Mouse (Mus musculus): ENCODE data around the gene Basp1. TPM values are rescaled to one million over a fixed set of nuclear protein-coding genes. Genes with fewer than 3 reads are reported as not detected.

Gene Basp1
- total and polyA plus RNA-seq, 2 experiments from 2014 or later: 513 to 1,218 TPM

DNA sequence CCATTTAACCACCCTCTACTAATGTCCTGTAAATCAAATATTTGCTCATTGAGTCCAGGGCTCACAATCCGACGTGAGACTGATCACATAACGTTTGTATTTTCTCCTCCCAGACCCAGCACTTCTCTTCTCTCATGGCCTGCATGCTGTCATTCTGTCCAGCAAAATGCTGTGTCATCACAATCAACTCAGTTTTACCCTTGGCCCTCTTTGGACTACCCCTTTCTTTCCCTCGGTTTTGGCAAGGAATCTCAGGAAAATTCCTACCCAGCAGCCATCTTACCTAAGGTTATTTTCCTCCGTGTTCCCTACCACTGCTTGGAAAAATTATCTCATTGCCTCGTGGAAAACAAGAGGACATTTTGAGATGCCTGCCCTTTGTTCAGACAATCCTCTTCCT is 60.1 kb downstream of the Basp1 start:
- DNase-seq: no peak
- H3K4me2 ChIP-seq (ENCODE audit: low read depth): no peak overlapping the region
- no peak overlapping the region for H3K9ac ChIP-seq
- H3K4me1 ChIP-seq (ENCODE audit: insufficient read depth): no peaks in the 10 kb centered on the region
- TF ChIP-seq CTCF (IDR thresholded peaks at IDR 0.05; ENCODE audit: low read depth): no peak
- H3K9me3 ChIP-seq (ENCODE audit: low read length): no peaks in the 10 kb centered on the region
- no peak overlapping the region for H3K4me3 ChIP-seq (ENCODE audit: low read depth, low read length)
- no peak for ATAC-seq
- no peaks in the 10 kb centered on the region for H3K36me3 ChIP-seq (ENCODE audit: insufficient read depth)
- WGBS: 88% methylated on average over 6 of the region's 6 CpGs
- no peak overlapping the region for H3K27ac ChIP-seq (ENCODE audit: low read depth, low read length)
- no peaks in the 10 kb centered on the region for H3K27me3 ChIP-seq (ENCODE audit: insufficient read depth, low read length)

DNA sequence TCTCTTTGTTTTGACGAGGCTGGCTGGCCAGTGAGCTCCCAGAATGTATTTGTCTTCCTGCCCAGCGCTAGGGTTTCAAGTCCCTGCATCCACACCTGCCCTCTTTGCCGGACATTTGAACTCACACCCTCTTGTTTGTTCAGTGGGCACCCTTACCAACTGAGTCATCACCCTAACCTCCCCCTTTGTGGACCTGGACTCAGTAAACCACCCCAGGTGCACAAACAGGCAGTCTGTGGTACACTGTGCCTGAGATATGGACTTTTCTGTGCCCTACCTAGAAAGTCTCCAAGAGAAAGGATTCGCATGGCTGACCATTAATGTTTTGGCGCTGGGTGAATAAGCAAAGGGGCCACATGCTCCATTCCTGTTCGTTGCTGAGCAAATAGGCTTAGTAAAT is 70.3 kb downstream of the Basp1 start:
- Histone ChIP-seq H3K4me1 (ENCODE audit: insufficient read depth) (no peaks in the 10 kb centered on the region), H3K9ac (no peak overlapping the region), H3K4me2 (ENCODE audit: low read depth) (no peak overlapping the region), H3K9me3 (ENCODE audit: low read length) (no peaks in the 10 kb centered on the region), H3K27ac (ENCODE audit: low read depth, low read length) (no peak overlapping the region), H3K36me3 (ENCODE audit: insufficient read depth) (no peaks in the 10 kb centered on the region), H3K4me3 (ENCODE audit: low read depth, low read length) (no peak overlapping the region), H3K27me3 (ENCODE audit: insufficient read depth, low read length) (no peaks in the 10 kb centered on the region)
- DNase-seq (no peak), ATAC-seq (no peak)
- WGBS: 61% methylated on average over 6 of the region's 6 CpGs
- no peak for TF ChIP-seq CTCF (IDR thresholded peaks at IDR 0.05; ENCODE audit: low read depth)

DNA sequence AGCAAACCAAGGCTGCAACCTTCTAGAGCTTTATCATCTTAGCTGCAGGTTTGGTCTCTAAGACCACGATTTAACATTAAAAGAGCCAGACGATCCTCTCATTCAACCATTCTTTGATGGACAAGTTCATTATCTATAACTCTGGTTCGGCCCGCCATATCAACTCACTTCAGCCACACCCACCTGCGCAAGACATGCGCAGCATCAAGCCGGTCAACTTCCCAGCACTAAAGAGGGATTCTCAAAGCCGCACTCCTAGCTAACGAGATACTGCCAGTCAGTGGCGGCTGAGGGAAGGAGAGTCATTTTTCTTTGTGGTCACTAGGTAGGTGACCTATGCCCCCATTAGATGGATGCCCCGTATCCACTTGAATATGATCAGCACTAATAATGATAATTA is 78.3 kb downstream of the Basp1 start:
- H3K27me3 ChIP-seq (ENCODE audit: insufficient read depth, low read length): no peaks in the 10 kb centered on the region
- no peak for TF ChIP-seq CTCF (IDR thresholded peaks at IDR 0.05; ENCODE audit: low read depth)
- DNase-seq (no peak), ATAC-seq (no peak)
- no peak overlapping the region for H3K9ac ChIP-seq
- H3K4me1 ChIP-seq (ENCODE audit: insufficient read depth): no peaks in the 10 kb centered on the region
- H3K4me3 ChIP-seq (ENCODE audit: low read depth, low read length): no peak overlapping the region
- no peaks in the 10 kb centered on the region for H3K9me3 ChIP-seq (ENCODE audit: low read length)
- WGBS: 82% methylated on average over 11 of the region's 11 CpGs
- no peak overlapping the region for H3K4me2 ChIP-seq (ENCODE audit: low read depth)
- H3K36me3 ChIP-seq (ENCODE audit: insufficient read depth): no peaks in the 10 kb centered on the region
- no peak overlapping the region for H3K27ac ChIP-seq (ENCODE audit: low read depth, low read length)

DNA sequence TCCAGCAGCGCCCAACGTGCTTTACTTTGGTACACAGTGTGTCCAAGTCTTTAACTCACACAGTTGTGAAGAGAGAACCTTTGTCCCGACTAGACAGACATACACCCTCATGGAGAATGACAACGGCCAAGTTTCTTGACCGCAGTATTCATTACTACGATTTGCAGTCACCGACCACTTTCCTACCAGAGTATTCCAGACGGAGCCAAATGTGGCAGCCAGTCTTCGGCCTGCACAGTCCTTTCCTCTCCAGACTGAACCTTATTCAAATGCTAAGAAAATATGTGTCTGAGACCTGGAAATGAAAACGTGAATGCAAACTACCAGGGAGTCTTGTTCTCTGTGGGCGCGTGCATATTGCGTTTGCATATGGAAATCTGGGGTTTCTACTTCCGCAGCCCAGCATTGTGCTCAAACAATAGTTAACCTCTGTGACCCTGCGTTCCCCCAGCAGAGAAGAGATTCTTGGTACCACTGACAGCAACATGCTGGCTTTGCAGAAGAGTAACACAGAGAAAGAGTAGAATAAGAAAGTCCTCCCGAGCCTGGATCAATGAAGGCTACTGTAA is 81.6 kb downstream of the Basp1 start:
- TF ChIP-seq CTCF (IDR thresholded peaks at IDR 0.05; ENCODE audit: low read depth): no peak
- DNase-seq (no peak), ATAC-seq (no peak)
- no peaks in the 10 kb centered on the region for H3K36me3 ChIP-seq (ENCODE audit: insufficient read depth)
- H3K27ac ChIP-seq (ENCODE audit: low read depth, low read length): no peak overlapping the region
- H3K9ac ChIP-seq: no peak overlapping the region
- H3K4me1 ChIP-seq (ENCODE audit: insufficient read depth): no peaks in the 10 kb centered on the region
- 52% methylated on average over 16 of the region's 16 CpGs for WGBS
- no peaks in the 10 kb centered on the region; the same call in 1 of the 2 replicates for H3K27me3 ChIP-seq (ENCODE audit: insufficient read depth, low read length)
- no peak overlapping the region for H3K4me3 ChIP-seq (ENCODE audit: low read depth, low read length)
- H3K9me3 ChIP-seq (ENCODE audit: low read length): no peaks in the 10 kb centered on the region
- H3K4me2 ChIP-seq (ENCODE audit: low read depth): no peak overlapping the region

DNA sequence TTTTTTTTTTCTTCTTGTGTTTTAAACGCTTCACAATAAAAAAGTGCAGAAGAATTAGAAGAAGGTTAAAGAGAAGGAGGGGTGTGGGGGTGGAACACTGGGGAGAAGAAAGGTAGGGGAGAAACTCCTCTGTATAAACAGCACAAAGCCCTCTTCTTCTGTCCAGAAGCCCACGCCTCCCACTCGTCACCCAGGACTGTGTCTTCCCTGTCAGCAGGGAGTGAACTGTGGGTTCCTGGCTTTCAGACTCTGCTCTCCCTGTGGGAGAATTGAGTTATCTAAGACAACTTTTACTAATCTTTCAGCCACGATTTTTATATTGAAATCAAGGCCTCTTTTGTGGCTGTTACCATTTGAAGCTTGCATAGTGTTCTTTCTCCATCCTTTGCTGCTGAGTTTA is 82.6 kb downstream of the Basp1 start:
- Histone ChIP-seq H3K9ac (no peak overlapping the region), H3K27me3 (ENCODE audit: insufficient read depth, low read length) (no peaks in the 10 kb centered on the region; the same call in 1 of the 2 replicates), H3K4me2 (ENCODE audit: low read depth) (no peak overlapping the region), H3K4me3 (ENCODE audit: low read depth, low read length) (no peak overlapping the region), H3K36me3 (ENCODE audit: insufficient read depth) (no peaks in the 10 kb centered on the region), H3K9me3 (ENCODE audit: low read length) (no peaks in the 10 kb centered on the region), H3K27ac (ENCODE audit: low read depth, low read length) (no peak overlapping the region), H3K4me1 (ENCODE audit: insufficient read depth) (no peaks in the 10 kb centered on the region)
- DNase-seq (no peak), ATAC-seq (no peak)
- no peak for TF ChIP-seq CTCF (IDR thresholded peaks at IDR 0.05; ENCODE audit: low read depth)
- WGBS: 66% methylated on average over 4 of the region's 4 CpGs

DNA sequence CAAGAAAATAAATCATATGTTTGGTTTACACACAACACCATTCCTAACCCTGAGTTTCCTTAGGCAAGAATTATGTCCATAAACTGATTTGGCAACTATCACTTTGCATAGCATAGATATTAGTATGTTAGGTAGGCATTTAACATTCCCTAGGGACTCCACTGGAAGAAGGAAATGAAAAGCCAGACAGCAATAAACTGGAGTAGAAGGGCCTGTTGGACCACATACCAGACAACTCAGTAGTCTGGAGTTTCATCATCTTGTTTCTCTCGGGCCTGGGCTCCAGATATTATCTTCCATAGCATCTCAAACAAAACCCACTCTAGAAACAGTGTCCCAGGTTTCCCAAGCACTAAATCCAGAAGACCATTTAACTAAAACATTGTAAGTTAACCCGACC is 91.0 kb downstream of the Basp1 start:
- no peaks in the 10 kb centered on the region for H3K4me1 ChIP-seq (ENCODE audit: insufficient read depth)
- no peak overlapping the region for H3K4me2 ChIP-seq (ENCODE audit: low read depth)
- WGBS: 78% methylated on average over 2 of the region's 2 CpGs
- no peak overlapping the region for H3K27ac ChIP-seq (ENCODE audit: low read depth, low read length)
- no peaks in the 10 kb centered on the region for H3K9me3 ChIP-seq (ENCODE audit: low read length)
- ATAC-seq: no peak
- DNase-seq: no peak
- H3K27me3 ChIP-seq (ENCODE audit: insufficient read depth, low read length): no peaks in the 10 kb centered on the region
- no peaks in the 10 kb centered on the region for H3K36me3 ChIP-seq (ENCODE audit: insufficient read depth)
- no peak overlapping the region for H3K9ac ChIP-seq
- TF ChIP-seq CTCF (IDR thresholded peaks at IDR 0.05; ENCODE audit: low read depth): no peak
- no peak overlapping the region for H3K4me3 ChIP-seq (ENCODE audit: low read depth, low read length)

DNA sequence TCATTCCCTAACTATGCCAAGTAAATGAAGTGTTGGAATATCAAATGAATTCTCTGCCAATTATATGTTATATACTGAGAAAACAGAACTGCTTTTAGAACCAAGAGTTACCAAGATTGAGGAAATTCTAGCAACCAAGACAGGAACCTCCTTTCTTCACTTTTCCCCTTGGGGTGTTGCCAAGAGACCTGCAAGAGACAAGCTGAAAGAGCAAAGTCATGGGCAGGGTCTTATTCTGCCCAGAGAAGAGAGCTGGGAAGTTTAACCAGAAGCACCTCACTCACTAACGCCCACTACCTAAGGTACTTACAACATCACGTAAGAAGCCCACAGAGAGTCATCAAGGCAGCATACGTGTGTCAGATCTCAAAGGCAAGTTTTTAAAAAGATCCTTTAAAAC is 91.5 kb downstream of the Basp1 start:
- Histone ChIP-seq H3K4me3 (ENCODE audit: low read depth, low read length) (no peak overlapping the region), H3K4me2 (ENCODE audit: low read depth) (no peak overlapping the region), H3K9ac (no peak overlapping the region), H3K27ac (ENCODE audit: low read depth, low read length) (no peak overlapping the region), H3K36me3 (ENCODE audit: insufficient read depth) (no peaks in the 10 kb centered on the region), H3K27me3 (ENCODE audit: insufficient read depth, low read length) (no peaks in the 10 kb centered on the region), H3K4me1 (ENCODE audit: insufficient read depth) (no peaks in the 10 kb centered on the region), H3K9me3 (ENCODE audit: low read length) (no peaks in the 10 kb centered on the region)
- no peak for TF ChIP-seq CTCF (IDR thresholded peaks at IDR 0.05; ENCODE audit: low read depth)
- DNase-seq (no peak), ATAC-seq (no peak)
- WGBS: 95% methylated on average over 3 of the region's 3 CpGs
